Mouse (Mus musculus) liver, embryonic 18 days (tissue): ENCODE data around the gene Usp47. TPM values are rescaled to one million over a fixed set of nuclear protein-coding genes. Genes with fewer than 3 reads are reported as not detected.

Experiments
- polyA plus RNA-seq: library from polyadenylated mRNA; depleted of rRNA; stranded (reverse); fragments of >200 nt; gene quantifications from 2 replicates; pipeline ENCODE4 v1.2.3, GENCODE M21; 2012; rRNA removed

Usp47 gene
- 10.6 and 11.8 TPM in 2 replicates for polyA plus RNA-seq

GRCm38 (mm10) chr7:112023150-112023600, at the start of gene Usp47:
Usp47 (plus strand) TSS chr7:112023504.

DNA sequence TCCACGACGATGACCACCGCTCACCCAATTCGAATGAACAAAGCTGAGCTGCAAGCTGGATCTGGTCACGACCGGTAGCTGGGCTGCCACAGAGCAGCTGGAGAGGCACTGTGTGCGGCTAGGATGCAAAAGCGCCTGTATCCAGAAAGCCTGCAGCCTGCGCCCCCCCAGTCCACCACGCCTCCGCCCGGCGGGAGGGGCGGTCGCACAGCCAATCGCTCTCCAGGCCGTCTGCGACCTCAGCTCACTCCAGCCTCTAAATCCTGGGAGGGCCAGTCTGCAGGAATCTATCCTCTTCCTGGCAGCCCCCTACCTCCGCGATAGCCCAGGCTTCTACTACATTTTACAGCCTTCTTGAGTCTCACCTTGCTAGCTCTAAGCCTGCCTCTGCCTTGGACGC, 135.6 kb downstream of the Usp47 start, which contains the start of gene Dkk3:
Gene Dkk3, minus strand, starts transcription at position 116 of the 400 bp plus-strand sequence.

Other genes starting within 250 kb of the Usp47 start
- gene Galnt18, start 243.5 kb upstream of the Usp47 start, polyA plus RNA-seq = 2.9 and 3.0 TPM in 2 replicates
- gene Dkk3, start 135.6 kb downstream of the Usp47 start, polyA plus RNA-seq = 0.79 and 0.82 TPM in 2 replicates
- 2.8 and 3.0 TPM in 2 replicates for gene Mical2, start 202.4 kb downstream of the Usp47 start, polyA plus RNA-seq